Mouse (Mus musculus) CD8-positive naive resting alpha-beta T cell, adult 2 months (primary cell): Measurements from ENCODE around the gene Fam89b.

Experiments used
- DNase-seq, 2 experiments: peaks; one replicate each; pipeline ENCODE4 v3.0.0; 2022; ENCODE audit warnings: low read depth in 2 of 2, low spot score in 2 of 2

The Fam89b gene

DNA sequence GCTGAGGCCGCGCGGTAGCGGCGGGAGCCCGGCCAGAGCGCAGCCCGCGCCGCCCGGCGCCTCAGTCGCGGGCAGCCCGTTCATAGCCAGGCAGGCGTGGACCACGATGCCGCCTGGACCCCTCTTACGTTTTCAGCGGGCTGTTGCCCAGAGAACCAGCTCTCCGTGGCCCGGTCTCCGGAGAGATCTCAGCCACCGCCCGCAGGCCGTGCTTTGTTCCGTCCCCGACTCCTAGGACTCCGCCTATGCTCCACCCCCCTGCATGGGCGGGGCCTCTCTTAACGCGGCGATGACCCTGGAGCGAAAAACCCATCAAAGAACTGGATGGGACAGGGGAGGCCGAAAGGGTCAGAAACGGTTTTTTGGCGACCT lies at the start of gene Fam89b:
Gene Fam89b, minus strand, starts transcription at position 210 of the 372 bp plus-strand sequence.
- DNase-seq = peak in 1 of 2 experiments; percentile 60

DNA sequence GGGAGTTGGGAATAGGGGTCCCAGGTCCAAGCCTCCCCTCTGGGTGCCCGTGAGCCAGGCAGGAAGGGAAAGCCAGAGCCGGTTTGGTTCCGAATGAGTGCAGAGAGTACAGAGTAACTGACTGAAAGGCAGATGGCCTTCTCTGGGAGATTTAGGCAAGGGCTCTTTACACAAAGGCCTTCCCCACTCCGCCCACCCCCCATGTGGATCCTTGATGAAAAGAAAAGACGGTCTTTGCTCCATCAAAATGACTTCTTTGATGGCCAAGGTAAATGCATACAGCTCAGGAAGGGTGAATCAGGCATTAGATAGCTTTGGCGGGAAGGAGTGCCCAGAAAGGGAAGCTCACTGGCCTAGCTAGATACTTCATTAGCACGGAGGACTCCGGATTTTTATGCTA lies 48.9 kb upstream of the Fam89b start:
- no peak for DNase-seq

DNA sequence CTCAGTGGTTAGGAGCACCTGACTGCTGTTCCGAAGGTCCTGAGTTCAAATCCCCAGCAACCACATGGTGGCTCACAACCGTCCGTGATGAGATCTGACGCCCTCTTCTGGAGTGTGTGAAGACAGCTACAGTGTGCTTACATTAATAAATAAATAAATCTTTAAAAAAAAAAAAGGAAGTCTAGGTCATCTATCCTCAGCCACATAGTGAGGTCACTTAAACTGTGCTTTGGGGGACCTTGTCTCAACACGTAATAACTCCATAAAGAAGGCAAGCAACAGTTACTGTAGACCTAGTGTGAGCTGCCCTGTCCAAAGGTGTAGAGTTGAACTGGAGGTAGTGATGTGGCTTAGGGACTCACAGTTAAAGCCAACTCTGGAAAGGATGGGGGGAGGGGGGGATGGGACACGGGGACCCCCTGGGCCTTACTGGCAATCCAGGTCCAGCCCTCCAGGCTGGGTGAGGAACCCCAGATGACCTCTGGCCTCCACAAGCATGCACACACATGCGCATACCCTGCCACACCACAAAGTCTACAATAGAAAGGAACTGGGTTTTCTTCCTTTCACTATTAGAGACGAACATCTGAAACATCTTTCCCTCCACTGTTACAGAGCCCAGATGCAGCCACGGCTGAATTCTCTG lies 48.1 kb upstream of the Fam89b start:
- DNase-seq = no peak

DNA sequence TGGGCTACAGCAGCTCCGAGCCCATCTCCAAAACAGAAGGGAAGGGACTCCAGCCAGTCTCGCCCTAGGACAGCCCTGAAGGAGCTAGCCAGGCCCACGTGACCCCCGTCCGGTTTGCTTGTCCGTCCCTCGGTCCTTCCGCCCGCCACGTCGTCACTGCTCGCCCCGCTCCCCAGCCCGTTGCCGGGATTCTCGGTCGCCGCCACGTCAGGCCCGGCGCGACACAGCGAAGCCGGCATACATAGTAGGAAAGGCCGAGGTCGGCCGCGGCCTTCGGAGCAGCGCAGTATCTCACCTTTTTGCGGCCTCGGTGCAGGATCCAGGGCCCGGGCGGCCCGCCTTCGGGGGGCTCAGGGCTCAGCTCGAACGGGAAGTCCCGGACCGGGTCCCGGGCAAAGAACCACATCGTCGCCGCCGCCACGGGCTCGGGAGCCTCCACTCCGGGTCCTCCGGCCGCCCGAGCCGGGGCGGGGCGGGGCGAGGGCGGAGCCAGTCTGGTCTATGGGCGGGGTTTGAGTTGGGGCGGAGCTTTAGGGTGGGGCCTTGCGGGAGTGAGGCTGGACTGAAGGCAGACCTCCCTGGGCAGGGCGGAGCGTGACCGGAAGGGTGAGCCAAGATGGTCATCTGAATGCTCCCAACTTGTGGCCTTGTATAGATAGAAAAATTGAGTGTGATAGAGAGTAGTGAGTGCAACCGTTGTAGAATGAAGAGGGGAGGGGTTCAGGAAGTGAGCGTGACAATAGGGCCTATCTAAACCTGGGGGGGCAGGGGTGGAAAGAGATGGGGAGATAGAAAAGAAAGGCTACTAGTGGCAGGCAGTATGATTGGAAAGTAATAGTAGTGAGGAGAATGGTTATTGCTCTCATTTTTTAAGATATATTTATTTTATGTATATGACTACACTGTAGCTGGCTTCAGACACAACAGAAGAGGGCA lies 41.7 kb upstream of the Fam89b start, which contains the start of gene Scyl1:
Gene Scyl1, minus strand, starts transcription at position 495 of the 936 bp plus-strand sequence.
- DNase-seq = peak; percentile 84 to 95

DNA sequence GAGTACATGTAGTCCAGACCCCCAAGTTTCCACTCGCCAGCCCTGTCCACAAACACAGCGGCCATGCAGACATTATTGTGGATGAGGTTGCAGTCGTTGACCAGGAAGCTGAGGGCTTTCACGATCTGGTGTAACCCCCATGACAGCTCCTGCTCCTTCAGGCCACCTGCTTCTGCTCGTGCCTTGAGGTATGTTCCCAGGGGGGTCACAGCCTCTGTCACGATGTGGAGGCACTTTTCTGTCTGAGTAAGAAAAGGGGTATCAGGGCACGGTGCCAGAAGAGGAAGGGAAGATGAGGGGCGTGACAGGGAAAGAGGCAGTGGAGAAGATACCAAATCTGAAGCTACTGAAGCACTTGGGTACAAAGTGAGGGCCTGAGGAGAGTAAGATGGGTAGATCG lies 40.9 kb upstream of the Fam89b start:
- no peak for DNase-seq

DNA sequence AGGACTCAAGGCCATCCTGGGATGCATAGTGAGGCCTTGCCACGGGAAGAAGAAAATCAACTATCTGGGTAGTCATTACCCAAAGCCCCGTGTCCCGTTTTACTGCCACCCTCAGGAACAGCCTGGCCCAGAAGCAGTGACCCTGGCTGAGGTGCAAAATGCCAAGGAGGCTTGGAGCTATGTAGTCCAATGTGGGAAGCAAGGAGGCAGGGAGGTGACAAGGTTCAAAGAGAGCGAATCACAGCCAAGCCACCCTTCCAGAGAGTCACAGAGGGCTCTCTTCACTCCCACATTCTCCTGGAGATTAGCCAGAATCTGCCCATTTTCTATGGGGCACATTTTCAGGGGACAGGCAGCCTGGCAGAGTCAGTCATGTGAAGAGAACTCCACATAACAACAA lies 37.8 kb upstream of the Fam89b start:
- DNase-seq = no peak

DNA sequence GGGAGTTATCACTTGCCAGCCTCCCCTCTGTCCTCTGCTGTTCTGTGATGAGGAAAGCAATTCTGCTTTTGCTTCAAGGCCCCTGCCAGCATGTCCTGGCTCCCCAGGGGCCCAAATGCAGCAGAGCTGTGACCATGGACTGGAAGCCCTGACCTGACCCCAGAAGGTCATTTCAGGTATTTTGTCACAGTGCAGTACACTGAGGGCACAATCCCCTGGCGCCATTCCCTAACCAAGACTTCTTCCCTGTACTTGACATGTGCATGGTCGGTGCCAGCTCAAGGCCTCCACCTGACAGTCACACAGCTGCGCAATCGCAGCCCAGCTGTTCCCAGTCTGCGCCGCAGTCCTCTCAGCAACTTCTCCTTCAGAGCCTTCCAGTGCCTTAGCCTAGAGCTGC lies 33.7 kb upstream of the Fam89b start:
- DNase-seq = no peak

DNA sequence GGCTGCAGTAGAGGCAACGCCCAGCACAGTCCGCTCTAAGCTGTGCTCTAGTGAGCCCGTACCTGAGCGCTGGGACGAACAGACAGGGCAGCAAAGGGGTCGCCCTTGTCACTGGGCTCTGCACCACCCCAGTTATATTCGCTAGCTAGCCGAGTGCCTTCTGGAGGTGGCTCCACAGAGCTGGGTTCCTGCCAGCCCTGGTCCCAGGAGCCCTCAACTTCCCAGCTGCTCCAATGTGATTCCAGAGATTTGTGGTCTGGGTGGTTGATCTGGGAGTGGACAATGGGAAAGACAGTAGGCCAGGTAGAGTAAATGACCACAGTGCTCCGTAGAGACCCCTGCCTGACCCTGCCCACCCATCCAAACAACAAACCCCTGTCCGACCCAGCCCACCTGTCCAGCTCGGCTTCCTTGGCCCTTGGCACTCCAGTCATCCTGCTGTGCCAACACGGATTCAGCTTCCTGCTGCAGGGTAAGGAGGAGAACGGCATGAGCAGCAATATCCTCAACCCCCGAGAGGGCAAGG lies 29.5 kb upstream of the Fam89b start:
- no peak for DNase-seq

DNA sequence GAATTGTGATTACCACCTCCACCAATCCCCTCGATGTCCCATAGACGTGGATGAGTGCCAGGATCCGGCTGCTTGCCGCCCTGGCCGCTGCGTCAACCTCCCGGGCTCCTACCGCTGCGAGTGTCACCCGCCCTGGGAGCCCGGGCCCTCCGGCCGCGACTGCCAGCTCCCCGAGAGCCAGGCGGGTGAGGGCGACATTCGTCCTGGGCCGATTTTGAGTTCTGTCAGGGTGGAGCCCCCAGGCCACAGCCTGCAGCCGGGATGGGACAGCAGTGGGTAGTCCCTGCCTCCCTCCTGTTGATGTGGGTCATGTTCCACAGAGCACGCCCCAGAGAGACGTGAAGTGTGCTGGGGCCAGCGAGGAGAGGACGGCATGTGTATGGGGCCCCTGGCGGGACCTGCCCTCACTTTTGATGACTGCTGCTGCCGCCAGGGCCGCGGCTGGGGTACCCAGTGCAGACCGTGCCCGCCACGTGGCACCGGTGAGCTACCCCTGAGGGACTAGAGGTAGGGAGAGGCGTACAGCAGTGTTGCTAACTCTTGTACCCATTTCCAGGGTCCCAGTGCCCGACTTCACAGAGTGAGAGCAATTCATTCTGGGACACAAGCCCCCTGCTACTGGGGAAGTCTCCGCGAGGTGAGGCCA lies 27.7 kb upstream of the Fam89b start:
- DNase-seq = no peak

DNA sequence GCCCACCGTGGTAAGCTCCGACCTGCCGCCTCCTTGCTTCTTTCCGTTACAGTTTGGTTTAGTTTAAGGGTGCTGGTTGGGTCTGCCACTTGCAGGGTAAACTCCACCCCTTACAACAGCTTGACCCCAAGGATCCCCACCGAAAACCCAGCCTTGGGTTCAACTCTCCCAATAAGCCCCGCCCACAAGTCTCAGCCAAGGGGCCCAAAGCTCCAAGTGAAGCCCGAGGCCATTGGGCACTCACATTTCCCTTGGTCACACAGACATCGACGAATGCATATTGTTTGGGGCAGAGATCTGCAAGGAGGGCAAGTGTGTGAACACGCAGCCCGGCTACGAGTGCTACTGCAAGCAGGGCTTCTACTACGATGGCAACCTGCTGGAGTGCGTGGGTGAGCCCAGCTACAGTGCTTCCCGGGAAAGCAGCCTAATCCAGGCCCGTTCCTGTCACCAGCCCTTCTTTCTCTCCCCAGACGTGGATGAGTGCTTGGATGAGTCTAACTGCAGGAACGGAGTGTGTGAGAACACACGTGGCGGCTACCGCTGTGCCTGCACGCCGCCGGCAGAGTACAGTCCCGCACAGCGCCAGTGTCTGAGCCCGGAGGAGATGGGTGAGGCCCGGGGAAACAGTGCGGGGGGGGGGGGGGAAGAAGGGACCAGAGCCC lies 27.0 kb upstream of the Fam89b start:
- DNase-seq = no peak

DNA sequence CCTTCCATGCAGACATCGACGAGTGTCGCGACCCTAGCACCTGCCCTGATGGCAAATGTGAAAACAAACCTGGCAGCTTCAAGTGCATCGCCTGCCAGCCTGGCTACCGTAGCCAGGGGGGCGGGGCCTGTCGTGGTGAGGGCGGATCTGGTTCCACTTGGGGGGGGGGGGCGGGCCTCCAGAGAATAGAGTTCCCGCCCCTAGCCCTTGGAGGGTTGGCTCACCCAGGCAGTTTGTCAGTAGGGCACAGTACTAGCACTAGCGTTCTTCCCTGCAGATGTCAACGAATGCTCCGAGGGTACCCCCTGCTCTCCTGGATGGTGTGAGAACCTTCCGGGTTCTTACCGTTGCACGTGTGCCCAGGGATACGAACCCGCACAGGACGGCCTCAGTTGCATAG lies 22.3 kb upstream of the Fam89b start:
- peak in 1 of 2 experiments; percentile 34 for DNase-seq

DNA sequence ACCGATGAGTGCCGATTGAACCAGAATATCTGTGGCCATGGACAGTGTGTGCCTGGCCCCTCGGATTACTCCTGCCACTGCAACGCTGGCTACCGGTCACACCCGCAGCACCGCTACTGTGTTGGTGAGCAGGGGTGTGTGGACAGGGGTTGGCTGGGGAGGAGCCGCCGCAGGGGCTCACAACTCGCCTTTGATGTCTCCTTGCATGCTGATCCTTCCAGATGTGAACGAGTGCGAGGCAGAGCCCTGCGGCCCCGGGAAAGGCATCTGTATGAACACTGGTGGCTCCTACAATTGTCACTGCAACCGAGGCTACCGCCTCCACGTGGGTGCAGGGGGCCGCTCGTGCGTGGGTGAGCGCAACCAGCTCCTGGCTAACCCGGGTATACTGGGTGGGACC lies 21.5 kb upstream of the Fam89b start:
- no peak for DNase-seq

DNA sequence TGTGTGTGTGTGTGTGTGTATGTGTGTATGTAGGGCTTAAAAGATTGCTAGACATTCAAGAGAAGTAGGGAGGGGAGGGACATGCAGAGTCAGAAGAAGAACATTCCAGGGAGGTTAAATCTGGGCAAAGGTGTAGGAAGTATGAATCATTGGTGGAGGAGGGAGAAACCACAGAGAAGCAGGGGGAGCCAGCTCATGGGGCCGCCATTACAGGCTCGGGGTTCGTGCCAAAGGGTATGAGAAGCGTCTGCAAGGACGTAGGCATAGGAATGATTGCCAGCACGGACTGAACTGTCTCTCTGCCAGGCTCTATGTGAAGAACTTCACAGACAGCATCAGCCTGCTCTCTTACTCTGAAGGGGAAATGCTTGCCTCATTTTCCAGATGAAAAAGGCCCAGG lies 20.0 kb upstream of the Fam89b start:
- no peak for DNase-seq

DNA sequence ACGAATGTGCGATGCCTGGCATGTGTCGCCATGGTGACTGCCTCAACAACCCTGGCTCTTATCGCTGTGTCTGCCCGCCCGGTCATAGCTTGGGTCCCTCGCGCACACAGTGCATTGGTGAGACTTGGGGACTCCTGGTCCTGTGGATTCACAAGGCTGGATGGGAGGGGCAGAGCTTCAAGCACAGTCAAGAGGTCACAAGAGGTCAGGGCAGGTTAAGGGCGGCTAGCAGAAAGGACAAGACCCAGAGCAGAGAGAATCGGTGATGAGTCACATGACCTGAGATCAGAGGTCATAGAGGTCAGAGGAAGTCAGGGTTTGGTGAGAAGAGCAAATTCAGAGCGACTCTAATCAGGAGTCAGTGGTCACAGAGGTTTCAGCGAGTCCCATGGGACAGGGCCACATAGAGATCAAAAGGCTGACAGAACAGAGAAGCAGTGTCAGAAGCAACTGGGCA lies 17.5 kb upstream of the Fam89b start:
- DNase-seq = no peak

DNA sequence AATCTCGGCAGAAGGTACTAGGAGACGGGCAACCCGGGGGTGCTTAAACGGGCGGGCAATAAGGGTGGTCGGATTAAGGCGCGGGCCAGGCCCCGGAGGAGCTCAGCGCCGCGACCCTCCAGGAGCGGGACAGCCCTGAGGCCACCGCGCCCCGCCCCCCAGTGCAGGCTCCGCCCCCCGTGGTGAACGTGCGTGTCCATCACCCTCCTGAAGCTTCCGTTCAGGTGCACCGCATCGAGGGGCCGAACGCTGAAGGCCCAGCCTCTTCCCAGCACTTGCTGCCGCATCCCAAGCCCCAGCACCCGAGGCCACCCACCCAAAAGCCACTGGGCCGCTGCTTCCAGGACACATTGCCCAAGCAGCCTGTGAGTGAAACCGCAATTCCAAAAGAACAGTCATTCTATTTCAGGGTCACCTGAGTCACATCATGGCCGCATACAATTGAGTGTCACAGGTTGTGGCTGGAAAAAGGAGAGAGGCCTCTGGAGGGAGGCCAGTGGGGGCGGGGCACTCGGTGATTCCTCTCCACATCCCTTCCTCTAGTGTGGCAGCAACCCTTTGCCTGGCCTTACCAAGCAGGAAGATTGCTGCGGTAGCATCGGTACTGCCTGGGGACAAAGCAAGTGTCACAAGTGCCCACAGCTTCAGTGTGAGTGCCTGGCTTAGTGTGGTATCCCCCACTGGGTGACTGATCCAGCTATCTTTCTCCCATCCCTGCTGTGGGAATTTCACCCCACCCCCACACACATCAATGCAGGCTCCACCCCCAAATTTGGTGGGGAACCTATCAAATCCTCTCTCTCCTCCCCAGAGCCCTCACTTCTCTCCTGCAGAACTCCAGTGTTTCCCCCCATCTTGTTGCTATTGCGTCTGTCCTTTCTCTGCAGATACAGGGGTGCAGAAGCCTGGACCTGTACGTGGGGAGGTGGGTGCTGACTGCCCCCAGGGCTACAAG lies 16.6 kb upstream of the Fam89b start:
- no peak for DNase-seq

DNA sequence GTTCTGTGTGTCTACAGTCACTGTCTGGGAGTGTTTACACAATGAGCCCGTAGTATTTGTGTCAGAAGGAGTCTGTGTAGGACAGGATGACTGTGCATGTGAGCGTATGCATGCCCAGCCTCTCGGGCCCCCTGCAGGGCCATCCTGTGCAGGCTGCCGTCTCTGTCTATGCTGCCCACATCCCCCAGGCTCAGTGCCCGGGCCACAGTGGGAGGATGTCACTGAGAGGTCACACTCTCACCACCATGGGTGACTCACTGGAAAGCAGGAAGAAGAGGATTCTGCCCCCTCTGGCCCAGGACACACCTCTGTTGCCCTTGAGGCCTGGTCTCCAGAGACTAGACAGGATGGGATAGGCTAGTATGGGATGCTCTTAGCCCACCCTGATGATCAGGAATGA lies 14.1 kb upstream of the Fam89b start:
- DNase-seq = no peak

DNA sequence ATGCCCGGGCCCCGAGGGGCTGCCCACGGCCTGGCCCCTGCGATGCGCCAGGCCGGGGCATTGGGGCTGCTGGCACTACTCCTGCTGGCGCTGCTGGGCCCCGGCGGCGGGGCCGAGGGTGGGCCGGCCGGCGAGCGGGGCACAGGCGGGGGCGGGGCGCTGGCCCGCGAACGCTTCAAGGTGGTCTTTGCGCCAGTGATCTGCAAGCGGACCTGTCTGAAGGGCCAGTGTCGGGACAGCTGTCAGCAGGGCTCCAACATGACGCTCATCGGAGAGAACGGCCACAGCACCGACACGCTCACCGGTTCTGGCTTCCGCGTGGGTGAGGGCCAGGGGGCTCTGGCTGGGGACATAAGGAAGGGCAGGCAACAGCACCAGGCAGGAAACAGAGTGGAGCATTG lies 12.8 kb upstream of the Fam89b start:
- DNase-seq = no peak

DNA sequence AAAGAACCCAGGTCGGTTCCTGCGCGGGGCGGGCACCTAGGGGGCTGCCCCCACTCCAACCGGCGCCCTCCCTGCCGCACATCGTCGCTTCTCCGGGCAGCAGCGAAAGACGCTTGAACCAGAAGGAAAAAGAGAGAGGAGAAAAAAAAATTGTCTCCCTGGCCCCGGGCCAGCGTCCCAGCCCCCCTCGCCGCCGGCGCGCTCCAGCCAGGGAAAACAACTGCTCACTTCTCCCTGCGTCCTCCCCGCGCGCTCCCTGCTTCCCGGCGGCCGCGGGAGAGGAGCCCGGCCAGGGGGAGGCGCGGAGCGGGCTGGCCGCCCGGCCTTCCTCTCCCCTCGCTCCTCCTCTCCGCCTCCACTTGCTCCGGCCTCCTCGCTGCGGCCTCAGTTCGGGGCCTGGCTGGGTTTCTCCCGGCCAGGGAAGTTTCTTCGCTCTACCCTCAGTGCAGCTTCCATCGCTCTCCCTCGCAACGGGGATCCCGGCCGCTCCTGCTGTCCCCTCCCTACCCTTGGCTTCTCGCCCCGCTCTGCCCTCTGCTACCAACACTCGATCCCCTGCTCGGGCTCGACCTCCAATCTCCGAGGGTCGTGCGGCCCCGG lies 12.3 kb upstream of the Fam89b start:
- DNase-seq = no peak
